Mouse (Mus musculus) heart, postnatal 4 days (tissue): Measurements from ENCODE around the gene Chst3. TPM values are rescaled to one million over a fixed set of nuclear protein-coding genes. Genes with fewer than 3 reads are reported as not detected.
"Not testable (repeated sequence)": the region's sequence is repeated elsewhere in the genome, so short reads cannot be mapped to it uniquely, and the experiment has no call there.

Experiments
- DNase-seq: peaks from one replicate; pipeline ENCODE4 v3.0.0; 2021
- total RNA-seq, 2 experiments: library from RNA; stranded (reverse); gene quantifications; 2 replicates each; pipeline ENCODE4 v1.2.3; 2021

Gene Chst3
- total RNA-seq, result 1 to 10 TPM; 1.6 to 2.4 TPM

DNA sequence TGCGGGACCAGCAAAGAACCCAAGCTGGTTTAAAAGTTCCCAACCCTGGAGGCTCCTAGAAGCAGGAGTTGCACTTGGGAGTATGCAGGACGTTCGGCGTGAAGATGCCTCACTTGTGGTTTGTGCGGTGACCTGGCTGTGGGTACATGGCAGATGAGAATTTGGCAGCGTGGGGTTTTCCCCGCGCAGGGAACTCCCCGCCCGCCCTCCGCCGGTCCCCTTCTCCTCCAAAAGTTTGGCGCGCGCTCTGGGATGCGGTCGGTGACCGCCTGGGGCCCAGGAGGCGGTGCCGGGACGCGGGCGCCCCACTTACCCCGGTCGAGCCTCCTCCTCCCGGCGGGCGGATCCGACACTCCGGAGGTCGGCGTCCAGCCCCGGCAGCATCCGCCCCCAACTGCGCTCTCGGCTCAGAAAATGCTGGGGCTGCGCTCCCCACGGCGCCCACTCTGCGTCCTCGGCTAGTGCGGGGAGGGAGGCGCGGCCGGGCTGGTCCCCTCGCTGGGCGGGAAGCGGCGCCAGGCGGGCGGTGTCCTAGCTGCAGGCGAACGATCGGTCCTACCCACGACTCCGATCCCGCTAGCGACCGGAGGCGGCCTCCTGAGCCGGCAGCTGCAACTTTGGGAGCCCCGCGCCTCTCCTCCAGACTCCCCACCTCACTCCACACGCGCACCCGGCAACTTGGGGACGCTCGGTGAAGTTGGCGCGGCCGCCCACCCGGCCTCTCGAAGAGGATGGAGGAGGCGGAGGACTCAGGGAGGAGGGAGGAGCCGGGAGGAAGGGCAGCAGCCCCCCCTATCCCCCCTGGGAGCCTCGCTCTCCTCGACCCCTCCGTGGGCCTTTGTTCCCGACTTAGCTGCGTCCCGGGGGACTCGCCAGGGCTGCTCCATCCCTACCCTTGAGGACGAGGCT is at the start of gene Chst3:
Chst3 (minus strand) TSS at position 670 of the 909 bp plus-strand sequence.
- DNase-seq, result peak; percentile 61

DNA sequence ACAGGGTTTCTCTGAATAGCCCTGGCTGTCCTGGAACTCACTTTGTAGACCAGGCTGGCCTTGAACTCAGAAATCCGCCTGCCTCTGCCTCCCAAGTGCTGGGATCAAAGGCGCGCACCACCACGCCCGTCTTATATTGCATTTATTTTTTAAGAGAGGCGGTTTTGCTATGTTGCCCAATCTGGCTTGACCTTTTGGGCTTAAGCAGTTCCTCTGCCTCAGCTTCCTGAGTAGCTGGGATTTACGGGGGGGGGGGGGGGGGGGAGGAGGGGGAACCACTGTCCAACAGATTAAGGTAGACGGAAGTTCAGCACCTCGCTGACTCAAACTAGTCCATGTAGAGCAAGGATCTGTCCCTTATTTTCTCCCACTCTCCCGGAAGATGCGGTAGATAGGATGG is 49.7 kb upstream of the Chst3 start:
- no peak for DNase-seq

DNA sequence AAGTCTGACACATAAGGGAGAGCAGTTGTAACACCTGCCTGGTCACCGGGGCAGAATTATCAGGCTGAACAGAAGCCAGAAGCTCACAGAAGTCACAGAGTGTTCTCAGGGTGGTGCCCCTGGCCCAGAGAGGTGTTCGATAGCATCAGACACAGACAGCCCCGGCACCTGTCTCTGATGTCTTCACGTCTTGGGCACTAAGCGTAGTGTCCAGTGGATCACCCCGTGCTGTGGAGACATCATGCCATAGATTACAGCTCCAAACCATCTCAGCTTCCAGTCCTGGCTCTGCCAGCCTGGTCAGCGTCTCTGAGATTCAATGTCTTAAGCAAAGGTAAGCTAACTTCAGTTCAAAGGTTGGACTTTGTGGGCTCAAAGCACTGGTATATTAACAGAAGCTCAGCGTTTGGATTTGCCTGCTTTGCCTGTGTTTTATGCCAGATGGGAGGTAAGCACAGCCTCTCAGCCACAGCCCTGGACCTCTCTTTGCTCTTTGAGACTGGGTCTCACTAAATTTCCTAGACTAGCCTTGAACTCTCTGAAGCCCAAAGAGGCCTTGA is 47.9 kb upstream of the Chst3 start:
- no peak for DNase-seq

DNA sequence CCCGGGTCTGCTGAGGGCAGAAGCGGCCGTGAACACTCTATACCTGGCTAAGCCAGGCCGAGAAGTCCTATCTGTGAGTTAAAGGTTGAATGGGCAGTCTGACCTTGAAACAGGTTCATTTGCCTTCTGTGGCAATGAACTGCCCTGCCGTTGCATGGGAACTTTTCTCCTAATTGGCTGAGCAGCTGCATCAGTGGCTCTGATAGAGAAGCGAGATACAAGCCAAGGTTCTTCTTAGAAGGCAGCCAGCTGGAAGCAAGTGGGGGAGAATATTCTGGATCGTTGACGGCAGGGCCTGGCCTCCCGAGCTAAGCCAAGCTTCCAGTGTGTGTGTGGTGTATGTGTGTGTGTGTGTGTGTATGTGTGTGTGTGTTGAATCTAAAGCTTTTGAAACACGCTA is 46.2 kb upstream of the Chst3 start:
- no peak for DNase-seq

DNA sequence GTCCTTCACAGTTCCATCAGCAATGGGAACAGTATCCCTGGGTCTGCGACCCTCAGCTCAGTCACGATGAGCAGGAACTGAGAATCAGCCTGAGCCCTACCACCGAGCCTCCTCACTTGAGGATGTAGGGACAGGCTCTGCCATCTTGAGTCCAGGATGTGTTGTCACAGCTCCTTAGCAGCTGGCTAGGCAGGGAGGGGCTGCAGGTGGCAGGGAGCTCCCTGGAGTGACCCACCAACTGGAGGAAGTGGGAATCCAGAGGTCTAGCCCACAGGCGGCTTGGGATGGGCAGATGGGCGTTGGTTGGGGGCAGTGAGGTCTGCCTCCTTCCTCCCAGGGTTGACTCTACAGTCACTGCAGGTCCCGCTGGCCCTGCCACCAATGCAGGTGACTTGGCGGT is 44.3 kb upstream of the Chst3 start:
- no peak for DNase-seq

DNA sequence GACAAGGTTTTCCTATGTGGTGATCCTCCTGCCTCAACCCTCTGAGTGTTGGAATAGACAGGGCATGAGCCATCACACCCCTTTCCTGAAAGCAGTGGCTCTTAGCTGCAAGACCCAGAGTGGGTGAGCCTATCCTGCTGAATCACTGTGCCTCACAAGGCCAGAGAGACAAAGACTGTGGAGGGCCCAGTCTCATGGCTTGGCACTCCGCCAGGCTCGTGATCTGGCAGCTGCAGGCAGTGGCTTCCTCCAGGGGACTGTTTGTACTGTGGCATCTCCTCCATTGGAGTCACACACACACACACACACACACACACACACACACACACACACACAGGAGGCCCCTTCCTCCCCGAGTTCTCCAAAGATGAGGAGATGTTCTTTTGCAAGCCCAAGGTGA is 43.3 kb upstream of the Chst3 start:
- peak; percentile 92 for DNase-seq

DNA sequence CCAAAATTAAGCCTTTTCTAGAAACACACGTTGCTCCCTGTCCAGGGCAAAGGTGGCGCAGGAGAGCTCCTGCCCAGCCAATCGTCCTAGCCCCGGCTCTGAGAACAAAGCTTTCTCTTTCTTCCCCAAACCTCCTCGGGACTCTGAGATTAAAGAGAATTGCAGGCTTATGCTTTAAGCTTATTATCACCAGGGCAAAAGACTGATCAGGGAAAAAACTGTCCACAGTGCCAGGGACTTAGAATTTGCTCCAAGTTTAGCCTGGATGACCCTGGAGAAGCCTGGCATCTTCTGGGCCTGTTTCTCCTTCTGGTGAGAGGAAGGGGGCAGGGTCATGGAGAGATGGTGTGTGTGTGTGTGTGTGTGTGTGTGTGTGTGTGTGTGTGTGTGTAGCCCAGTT is 42.5 kb upstream of the Chst3 start:
- no peak for DNase-seq

DNA sequence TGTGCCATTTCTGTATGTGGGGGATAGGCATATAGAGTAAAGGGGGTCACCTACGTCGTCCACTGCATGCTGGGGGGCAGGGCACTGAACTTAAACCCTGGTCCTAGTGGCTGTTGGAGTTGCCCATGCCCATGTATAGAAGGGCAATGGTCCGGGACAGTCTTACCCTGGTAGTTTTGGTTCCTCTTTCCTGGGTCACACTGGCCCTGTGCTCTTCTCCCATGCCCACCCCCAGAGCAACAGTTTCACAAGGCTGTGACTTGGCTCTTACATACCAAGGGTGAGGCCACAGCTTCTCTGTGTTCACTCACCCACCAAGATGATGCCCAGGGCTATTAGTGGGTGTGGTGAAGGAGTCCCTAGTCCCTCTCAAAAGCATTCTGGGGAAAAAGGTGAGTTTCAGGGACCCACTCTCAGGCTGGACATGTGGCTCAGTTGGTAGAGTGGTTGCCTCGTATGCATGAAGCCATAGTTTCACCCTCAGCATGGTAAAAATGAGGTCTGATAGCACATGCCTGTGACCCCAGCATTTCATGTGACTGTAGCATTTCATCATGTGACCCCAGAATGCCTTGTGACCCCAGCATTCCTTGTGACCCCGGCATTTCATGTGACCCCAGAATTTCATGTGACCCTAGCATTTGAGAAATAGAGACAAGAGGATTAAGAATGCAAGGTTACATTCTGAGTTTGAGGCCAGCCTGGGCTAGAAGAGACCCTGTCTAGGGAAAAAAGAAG is 41.7 kb upstream of the Chst3 start:
- DNase-seq, result no peak

DNA sequence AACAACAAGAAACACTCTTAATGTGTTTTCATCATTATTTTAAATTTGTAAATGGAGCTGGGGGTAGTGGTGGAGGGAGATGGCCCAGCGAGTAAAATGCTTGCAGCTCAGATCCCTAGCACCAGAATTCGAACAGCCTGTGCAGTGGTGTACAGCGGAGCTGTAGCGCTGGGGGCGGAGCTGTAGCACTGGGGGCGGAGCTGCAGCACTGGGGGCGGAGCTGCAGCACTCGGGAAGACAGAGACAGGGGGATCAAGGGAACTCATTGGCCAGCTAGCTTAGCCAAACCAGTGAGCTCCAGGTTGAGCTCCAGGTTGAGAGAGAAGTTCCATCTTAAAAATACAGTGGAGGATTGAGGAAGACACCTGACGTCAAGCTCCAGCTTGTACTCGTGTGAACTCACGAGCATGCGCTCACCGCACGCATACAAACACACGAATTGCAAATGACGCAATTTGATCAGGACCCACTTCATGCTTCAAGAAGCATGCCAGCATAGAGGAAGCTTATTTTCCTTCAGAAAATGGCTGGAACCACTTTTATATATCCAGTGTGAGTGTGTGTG is 38.3 kb upstream of the Chst3 start:
- DNase-seq, result no peak

DNA sequence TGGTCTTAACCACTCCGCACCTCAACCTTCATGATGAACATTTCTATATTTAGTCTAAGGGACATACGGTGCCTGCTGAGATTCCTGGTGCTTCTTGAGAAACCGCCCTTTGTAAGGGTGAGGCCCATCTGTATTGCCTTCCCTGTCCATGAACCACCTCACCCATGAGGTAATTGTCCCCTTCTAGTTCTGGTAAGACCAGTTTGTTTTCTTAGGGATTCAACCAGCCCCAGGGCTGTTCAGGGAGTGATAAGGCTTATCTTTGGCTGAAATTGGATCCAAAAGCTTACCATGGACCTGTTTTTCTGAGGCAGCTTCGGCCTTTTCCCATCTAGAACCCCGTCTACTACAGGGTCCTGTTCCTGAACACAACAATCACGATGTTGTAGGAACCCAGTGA is 37.0 kb upstream of the Chst3 start:
- DNase-seq, result no peak

DNA sequence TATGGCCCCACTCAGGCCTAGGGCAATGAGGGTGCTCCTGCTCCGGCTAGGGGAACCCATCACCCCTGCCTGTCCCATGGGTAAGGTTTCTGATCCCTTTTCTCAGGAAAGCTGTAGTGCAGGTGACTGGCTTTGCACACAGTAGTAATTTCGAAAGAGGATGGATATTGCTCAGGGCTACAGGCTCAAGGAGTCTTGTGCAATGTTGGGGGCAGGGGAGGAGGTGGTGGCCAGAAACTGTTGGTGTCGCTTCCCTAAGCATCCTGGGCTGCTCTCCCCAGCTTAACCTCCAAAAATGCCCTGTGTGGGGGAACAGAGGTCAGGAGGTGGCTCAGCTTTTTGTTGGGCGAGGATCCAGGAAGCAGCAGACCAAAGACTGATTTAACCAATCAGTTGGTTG is 33.5 kb upstream of the Chst3 start:
- DNase-seq, result no peak

DNA sequence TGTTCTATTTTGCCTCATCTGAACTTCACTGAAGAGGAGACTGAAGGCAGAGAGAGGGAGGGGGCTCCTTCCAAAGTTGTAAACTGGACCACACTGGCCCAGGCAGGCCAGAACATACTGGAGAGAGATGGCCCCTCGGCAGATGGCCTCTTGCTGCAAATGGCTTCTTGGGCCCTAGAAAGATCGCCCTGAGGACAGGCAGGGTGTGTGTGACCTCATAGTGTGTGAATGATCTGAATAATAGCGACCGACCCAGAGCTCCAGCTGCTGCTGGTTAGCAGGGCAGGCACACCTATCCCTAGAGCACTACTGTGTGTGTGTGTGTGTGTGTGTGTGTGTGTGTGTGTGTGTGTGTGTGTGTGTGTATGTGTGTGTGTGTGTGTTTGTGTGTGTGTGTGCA is 33.1 kb upstream of the Chst3 start:
- DNase-seq, result no peak

DNA sequence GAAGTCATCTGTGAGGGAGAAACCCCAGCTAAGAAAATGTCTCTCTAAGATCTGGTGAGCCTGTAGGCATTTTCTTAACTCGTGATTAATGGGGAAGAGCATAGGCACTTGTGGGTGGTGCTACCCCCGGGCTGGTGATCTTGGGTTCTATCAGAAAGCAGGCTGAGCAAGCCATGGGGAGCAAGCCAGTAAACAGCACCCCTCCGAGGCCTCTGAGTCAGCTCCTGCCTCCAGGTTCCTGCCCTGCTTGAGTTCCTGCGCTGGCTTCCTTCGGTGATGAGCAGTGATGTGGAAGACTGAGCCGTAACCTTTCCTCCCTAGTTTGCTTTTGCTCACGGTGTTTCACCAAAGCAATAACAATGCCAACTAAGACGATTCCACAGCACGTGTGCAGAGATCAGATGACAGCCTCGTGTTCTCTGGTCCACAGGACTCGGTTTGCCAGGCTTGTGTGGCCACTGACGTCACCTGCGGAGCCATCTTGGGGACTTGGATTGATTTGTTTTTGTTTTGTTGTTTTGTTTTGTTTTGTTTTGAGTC is 31.4 kb upstream of the Chst3 start:
- no peak for DNase-seq

DNA sequence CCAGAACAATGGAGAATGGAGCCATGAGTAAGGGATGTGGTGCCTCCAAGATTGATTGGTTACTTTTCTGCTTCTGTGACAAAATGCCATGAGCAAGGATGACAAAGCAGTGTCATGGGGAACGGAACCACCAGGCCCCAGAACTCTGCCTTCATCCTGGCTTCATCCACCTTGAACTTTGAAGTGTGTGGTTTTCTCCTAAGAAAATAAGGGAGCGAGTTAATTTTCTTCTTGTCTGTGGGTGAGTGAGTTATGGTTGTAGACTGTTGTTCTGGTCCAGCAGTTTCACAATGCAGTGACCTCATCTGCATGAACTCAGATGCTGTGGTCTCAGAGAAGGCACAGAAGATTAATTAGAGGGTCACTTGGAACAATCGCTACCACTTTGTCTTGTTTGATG is 29.3 kb upstream of the Chst3 start:
- not testable (repeated sequence) for DNase-seq

DNA sequence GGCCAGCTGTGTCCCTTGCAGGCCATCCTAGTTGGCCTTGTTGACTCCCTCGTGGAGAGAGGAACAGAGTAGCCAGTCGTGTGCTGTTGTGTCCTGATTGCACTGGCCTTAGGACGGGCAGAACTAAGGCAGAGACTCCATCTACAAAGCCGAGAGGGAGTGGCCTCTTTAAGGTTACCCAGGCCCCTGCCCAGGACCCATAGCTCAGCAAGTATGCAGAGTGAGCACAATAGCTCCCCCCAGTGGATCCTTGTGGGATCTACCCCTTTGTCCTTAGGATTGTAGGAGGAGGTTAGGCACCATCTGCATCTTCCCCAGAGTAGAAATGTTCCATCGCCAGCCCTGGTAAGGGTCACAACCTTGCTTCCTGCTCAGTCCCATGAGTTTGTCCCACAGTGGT is 27.5 kb upstream of the Chst3 start:
- DNase-seq, result peak; percentile 74

DNA sequence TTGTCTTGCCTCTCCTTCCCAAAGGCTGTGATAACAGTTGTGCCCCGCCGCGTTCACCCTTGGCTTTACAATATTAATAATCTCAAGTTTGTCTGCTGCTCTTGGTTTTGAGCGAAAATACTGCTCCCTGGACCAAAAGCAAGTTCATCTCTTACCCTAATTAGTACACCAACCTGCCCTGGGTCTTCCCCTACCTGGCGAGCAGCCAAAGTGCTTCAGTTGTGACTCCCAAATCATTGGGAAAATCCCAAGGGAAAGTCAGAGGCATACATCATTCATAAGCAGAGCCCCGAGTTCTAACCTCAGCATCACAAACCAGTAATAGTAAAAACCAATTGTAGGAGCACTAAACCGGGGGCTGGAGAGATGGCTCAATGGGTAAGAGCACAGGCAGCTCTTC is 26.6 kb upstream of the Chst3 start:
- DNase-seq, result no peak

DNA sequence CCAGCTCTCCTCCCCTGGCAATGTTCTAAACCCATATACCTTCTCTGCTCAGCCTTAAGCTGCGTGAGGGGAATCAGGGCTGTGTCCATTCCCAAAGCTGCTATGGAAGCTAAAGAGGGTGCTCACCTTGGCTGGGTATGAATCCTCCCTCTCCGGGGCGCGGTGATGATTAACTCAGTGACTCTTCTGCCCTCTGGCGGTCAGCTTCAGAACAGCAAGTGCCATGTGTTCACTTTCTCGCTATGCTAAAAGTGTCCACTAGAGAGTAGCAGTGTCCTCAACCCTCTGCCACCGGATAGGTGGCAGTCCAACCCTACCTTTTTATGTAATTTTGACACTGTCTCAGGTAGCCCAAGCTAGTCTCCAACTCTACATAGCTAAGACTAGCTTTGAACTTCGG is 26.0 kb upstream of the Chst3 start:
- peak; percentile 94 for DNase-seq

DNA sequence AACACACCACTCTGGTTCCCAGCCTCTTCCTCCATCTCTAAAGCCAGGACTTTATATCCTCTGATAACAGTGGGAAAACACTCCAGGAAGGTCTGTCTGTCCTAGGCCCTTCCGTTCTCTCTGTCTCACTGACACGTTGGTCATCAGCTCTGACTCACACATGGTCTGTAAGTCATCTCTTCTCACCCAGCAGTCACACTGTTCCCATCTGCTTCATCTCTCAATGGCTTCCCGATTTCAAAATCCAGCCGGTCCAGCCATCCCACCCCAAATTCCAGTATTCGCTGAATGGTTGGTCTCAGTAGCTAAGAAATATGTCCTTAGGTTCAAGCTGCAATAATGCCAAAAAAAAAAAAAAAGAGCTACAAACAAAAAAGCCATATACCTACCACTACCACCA is 24.9 kb upstream of the Chst3 start:
- DNase-seq, result no peak

DNA sequence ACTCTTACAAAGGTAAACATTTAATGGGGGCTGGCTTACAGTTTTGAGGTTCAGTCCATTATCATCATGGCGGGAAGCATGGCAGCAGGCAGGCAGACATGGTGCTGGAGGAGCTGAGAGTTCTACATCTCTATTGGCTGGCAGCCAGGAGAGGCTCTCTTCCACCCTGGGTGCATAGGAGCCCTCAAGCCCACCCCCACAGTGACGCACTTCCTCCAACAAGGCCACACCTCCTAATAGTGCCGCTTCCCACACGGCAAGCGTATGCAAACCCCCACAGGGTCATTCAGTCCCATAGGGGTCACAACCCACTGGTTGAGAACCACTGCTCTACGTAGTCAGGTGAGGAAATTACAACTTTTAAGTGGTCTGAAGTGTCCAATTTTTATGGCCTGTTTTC is 21.4 kb upstream of the Chst3 start:
- DNase-seq, result no peak

DNA sequence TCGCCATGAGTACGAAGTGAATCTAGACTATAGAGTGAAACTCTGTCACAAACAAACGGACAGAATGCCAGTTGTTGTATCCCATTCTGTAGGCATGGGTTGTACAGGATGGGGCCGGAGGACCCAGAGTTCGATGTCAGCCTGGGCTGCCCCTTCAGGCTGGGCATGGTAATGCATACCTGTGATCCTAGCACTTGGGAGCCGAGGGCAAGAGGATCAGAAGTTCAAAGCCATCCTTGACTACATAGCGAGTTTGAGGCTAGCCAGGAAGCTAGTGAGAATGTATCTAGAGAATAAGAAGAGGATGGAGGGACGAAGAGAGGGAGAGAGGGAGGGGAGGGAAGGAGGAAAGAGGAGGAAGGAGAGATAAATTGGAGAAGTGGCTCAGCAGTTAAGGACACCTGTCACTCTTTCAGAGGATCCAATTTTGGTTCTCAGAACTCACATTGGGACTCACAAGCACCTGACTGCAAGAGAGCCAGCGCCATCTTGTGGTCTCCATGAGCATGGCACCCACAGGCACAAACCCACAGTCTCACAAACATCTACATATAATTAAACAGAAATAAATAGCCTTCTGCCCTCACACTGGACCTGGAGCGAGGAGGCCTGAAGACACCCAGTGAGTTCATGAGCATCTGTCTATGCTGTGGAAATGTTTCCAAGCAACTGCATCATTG is 18.6 kb upstream of the Chst3 start:
- peak; percentile 73 for DNase-seq

DNA sequence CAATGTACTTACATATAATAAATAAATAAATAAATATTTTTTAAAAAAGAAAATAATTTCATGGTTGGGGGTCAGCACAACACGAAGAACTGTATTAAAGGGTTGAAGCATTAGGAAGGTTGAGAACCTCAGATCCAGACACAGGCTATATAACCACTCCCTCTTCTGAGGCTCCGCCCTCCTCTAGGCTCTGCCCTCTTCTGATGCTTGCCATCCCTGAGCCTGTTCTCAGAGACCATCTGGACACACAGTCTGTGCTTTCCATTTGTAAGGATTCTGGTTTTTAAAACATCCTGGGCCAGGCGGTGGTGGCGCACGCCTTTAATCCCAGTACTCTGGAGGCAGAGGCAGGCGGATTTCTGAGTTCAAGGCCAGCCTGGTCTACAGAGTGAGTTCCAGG is 16.8 kb upstream of the Chst3 start:
- DNase-seq, result not testable (repeated sequence)

DNA sequence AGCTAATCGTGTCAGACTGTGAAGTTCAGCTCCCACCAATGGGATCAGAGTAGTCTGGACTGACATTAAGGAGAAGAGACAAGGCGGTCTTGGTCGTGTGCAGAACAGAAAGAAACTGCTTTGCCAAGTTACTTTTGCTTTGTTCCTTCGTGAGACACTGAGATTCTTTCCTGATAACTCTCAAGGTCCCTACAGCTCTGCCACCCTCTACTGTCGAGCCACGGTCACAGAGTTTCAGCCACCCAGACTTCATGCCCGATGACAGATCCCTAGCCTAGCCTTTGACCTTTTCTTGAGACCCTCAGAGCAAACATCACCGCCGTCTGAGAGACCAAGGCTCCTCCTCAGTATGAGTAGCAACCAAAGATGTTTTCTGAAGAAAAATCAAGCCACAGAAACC is 14.9 kb upstream of the Chst3 start:
- no peak for DNase-seq
